Mouse (Mus musculus): ENCODE measurements around the gene Haghl.
"Not testable (repeated sequence)": the region's sequence is repeated elsewhere in the genome, so short reads cannot be mapped to it uniquely, and the experiment has no call there.

The Haghl gene

GRCm38 (mm10) chr17:25818851-25819780, 33.6 kb upstream of the Haghl start:
- in situ Hi-C loops (cut with MboI, MseI): no loop called here

DNA sequence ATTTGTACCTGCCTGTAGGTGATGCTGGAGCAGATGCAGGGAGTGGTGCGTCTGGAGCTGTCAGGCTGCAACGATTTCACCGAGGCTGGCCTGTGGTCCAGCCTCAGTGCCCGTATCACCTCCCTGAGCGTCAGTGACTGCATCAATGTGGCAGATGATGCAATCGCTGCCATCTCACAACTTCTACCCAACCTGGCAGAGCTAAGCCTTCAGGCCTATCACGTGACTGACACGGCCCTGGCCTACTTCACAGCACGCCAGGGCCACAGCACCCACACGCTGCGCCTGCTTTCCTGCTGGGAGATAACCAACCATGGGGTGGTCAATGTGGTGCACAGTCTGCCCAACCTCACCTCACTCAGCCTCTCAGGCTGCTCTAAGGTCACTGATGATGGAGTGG, 32.2 kb upstream of the Haghl start:
- in situ Hi-C loops (cut with MboI, MseI): no loop called here

DNA sequence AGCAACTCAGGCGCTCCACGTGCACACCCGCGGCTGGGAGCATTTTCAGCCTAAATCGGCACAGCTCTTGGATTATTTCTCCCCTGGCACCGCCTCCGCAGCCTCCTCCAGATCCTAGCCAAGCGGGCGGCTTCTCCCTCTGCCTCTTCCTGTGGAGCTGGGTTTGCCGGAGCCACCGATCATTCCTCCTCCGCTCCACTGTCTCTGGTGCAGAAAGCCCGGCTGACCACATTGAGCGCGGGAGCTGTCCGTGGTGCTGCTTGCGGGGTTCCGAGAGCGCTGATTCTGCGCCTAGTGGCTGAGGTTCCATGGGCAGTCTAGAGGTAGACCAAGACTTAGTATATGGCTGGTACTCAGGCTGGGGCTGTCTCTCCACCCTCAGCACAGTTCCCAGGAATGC, 28.0 kb upstream of the Haghl start:
- in situ Hi-C loops (cut with MboI, MseI): no loop called here

DNA sequence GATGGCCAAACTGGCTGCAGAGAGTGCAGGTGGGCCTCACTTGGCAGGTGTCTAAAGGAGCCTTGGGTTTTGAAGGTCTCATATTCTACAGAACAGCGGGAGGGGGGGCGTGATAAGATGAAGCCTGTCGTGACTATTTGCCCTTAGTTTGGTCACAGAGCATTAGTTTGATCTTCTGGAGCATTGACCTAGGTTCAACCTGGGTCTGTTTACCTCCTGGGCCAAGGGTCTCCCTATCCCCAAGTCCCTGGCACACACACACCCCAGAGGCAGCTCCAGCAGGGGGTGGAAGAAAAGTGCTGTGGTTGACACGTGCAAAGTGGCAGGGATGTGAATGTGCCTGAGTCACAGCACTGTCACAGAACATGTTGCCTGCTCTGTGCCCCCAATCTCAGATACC, 25.4 kb upstream of the Haghl start:
- in situ Hi-C loops (cut with MboI, MseI): no loop called here

- in situ Hi-C loops (cut with MboI, MseI): no loop called here
These were observed 24.3 kb upstream of the Haghl start for GRCm38 (mm10) chr17:25809606-25810340.

GRCm38 (mm10) chr17:25808789-25809605, 23.5 kb upstream of the Haghl start, which contains the start of gene Fbxl16:
Gene Fbxl16, plus strand, starts transcription at chr17:25809085.
- in situ Hi-C loops (cut with MboI, MseI): no loop called here

DNA sequence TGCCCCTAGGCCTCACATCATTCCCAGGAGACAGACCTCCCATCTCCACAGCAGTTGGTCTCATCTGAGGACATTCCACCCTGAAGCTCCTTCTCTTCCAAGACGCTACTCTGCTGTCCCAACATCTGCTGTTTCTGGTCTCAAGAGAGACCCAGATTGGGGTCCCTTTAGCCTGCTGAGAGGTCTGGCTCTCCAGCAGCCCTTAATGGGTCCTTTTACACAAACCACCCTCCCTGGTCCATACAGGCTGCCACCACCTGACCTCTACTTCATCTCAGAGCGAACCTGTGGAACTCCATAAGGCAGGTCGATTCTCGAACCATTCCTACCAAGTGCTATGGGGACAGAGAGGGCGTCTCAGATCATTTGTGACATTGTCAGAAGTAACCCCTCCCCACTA, 22.6 kb upstream of the Haghl start:
- in situ Hi-C loops (cut with MboI, MseI): no loop called here

DNA sequence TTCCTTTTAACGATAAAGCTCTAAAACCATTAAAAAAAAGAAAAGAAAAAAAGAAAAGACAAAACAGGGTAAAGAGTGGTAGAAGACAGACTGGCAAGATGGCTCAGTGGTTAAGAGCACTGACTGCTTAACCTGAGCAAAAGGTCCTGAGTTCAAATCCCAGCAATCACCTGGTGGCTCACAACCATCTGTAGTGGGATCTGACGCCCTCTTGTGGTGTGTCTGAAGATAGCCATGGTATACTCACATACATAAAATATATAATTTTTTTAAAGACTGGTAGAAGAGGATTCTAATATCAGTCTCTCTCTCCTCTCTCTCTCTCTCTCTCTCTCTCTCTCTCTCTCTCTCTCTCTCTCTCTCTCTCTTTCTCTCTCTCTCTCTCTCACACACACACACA, 22.0 kb upstream of the Haghl start:
- in situ Hi-C loops (cut with MboI, MseI): not testable (repeated sequence)

DNA sequence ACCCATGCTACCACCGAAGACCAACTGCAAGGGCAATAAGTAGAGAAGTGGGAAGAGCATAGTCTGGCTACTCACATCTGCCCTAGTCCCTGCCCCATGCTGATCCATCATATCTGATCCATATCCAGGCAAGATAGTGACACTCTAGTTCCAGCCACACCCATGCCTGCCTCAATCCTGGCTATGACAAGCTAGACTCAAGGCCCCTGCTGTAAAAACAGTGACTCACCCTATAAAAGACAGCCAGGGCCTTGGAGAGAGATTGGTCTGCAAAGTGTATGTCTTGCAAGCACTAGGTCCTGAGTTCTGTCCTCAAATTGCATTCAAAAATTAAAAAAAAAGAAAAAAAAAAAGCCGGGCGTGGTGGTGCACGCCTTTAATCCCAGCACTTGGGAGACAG, 21.0 kb upstream of the Haghl start:
- in situ Hi-C loops (cut with MboI, MseI): no loop called here

- in situ Hi-C loops (cut with MboI, MseI): loop anchor here (5.0 kb wide), 1 partner anchor 66 kb away; the partner anchor contains the start of gene Mslnl
These were observed 17.5 kb upstream of the Haghl start for GRCm38 (mm10) chr17:25802825-25803517.

DNA sequence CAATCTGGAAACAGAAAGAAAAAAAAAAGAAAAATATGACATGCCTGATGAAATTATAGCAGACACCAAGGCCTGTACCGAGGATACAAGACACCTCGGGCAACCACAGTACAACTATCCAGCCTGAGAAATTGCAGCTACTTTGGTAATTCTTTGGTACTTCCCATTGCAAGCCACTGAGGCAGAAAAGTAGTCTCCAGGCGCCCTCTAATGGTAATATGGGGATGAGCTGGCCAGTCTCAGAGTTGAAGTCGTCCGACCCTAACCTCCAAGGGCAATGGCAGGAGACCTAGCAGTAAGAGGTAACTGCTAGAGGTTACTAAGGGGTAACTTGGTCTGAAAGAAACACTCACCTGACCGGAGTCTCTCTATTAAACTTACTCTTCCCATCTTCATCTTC, 15.6 kb upstream of the Haghl start:
- in situ Hi-C loops (cut with MboI, MseI): loop anchor here (5.0 kb wide), 1 partner anchor 64 kb away; the partner anchor contains the start of gene Mslnl

DNA sequence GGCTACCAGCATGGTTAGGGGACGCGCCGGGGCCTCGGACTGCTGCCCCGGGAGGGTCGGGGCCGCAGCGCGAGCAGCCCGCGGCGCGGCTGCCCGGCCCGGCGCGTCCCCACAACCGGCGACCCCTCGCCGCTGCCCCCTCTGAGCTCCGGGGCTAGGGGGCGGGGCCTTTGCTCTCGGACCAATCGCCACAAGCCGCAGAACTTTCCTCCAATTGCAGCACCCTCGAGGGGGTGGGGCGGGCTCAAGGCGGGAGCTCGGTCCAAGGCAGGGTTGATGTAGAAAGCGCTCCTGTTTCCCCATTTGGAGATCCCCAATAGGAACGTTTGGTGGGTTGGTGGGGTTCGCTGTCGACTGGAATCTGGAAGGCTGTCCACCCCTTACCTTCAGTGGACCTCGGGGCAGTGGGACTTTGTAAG, 11.5 kb upstream of the Haghl start, which contains the start of gene Metrn:
TSS of gene Metrn (minus strand) at position 186 of the 419 bp plus-strand sequence.
- in situ Hi-C loops (cut with MboI, MseI): no loop called here

DNA sequence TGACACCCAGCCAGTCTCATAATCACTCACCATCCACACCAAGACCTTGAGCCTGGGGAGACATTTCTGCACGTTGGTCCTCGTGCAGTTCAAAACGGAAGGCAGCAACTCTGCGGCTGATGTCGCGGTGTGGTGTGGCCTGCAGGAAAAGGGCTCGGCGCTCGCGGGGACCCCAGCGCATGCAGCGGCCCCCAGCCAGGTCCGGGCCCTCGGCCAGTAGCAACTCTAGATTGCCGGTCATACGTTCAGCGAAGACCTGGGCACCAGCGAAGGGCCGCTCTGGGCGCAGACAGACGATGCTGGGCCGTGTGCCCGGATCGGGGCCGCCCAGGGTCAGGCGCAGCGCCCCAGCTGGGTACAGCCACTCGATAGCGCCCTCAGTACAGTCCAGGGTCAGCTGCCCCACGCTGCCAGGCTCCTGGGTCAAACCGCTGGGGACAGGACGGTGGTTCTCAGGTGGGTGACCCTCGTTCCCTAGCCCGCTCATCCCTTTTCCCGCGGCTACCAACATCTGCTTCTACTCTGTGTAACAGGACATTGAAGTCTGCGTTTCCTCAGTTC, 10.8 kb upstream of the Haghl start:
- in situ Hi-C loops (cut with MboI, MseI): no loop called here

GRCm38 (mm10) chr17:25795609-25796092, 10.2 kb upstream of the Haghl start, which contains the start of gene AC134908.4:
Gene AC134908.4, minus strand, starts transcription at chr17:25795659.
- in situ Hi-C loops (cut with MboI, MseI): no loop called here

DNA sequence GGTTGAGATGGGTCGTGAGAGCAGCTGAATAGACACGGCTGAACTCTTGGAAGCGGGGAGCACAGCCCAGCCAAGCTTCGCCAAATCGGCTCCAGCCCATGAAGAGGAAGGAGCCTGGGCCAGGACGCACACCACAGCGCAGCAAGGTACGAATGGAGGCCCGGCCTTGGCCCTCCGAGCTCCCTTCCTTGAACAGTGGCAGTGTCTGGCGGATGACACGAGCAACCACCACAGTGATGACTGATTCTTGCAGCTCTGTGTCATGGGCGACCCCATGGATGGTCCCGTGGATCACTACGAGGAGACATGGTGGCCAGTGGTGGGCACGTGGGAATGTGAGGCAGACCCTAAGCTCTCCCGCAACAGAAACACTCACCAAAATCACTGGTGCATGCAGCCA, 9.5 kb upstream of the Haghl start:
- in situ Hi-C loops (cut with MboI, MseI): no loop called here

DNA sequence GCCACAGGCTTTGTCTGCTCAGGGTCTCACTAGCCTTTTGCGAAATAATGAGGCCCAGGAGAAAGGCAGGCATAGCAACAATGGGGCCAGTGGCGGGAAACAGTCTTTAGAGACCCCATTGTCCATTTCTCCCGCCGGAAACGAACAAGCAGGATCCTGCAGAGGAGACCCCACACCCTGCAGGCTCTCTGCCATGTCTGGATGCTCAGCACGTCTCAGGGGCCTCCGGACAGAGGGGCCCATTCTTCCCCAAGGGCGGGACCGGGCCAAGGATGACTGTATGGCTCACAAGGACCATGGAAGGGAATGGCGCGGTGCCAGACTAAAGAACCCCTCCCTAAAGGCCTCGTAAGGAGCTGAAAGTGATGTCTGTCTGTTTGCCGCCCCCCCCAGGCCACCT, 8.7 kb upstream of the Haghl start:
- in situ Hi-C loops (cut with MboI, MseI): no loop called here

DNA sequence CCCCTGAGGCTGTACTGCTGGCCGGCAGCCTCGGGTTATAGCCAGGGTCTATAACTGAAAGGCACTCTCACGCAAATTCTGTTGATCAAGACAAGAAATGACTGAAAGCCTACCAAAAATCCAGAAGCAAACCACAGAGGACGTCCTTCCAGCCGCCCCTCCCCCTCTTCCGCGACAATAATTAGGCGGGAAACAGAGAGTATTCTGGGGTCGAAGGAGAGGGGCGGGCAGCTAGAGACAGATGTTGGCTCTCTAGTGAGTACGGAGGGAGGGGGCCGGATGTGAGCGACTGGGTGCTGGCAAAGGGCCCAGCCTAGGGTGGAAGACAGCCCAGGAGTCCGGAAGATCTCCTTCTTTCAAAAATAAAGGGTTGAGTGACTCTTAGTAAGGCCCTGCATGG, 7.1 kb upstream of the Haghl start, which contains the start of gene Fam173a:
TSS of gene Fam173a (minus strand) at position 287 of the 400 bp plus-strand sequence.
- in situ Hi-C loops (cut with MboI, MseI): no loop called here

DNA sequence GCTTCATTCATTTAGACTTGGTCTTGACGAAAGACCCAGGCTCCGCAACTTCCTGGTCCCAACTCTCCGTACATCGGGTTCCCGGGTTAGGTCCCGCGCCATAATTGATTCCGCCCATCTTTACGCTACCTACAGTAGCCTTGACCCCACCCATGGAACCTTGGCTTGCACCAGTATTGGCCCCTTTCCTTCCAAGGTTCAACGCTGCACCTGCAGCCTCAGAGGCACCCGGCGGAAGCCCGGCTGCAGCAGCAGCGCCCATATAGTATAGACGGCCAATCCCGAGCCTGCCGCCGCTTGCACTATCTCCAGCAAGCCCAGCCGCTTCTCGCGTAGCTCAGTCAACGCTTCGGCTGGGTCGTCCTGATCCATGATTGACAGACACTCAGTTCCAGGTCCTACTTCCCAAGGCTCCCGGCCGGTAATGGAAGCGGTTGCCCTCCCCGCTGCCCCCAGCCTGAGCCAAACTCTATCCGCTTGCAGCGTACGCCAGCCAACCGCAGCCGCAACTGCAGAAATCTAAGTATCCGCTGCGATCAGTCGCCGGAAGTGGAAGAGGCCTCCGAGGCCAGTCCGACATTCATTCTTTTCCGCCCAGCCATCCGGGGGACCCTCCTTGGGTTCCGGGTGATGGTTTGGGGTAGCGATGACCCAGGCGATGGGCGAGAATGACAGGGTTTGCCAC, 6.5 kb upstream of the Haghl start:
- in situ Hi-C loops (cut with MboI, MseI): no loop called here

DNA sequence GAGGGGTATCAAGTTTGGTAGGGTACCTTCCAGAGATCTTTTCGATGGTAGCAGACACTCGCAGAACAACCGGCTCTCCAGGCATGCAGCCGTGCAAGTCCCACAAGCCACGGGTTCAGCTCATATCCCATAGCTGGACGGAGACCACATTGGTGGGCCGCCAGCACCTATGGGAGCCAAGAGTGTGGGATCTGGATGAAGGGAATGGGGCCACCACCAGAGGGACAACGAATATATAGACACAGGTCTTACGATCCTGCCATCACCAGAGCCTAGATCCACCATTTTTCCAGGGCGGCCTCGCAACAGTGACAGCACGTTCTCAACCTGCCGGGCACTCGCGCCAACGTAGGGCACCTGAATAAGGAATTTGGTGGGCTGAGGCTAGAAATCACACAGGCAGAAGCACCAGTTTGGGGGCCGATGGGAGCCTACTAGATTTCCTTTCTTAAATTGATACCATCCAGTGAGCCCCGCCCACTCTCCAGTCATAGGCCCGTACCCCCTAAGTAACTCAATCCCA, 5.9 kb upstream of the Haghl start:
- in situ Hi-C loops (cut with MboI, MseI): no loop called here

Measured in T-helper 1 cell (primary cell).